ENCODE assay signal across 10 mouse cellular contexts in genomic region chr1:177308213-177308872, GRCm38 (mm10). TPM values are rescaled to one million over a fixed set of nuclear protein-coding genes. Genes with fewer than 3 reads are reported as not detected.
A peak's percentile ranks its signal among the peaks of the same experiment; 100 is the strongest.
DNase-seq lines count a peak whose midpoint lies in the region; TF ChIP-seq lines count a peak whose summit lies in the region.
"Had no signal": no experiment of that assay in that cellular context is flagged by ENCODE, and none has a peak within 500 bp of the region (broad histone marks: within the 10 kb centered on the region; RNA-seq: fewer than 3 reads in every experiment).

No protein-coding gene starts in this region.

- H3K36me3 ChIP-seq in ES-E14 (ENCODE audit: control insufficient read depth, insufficient read depth, low read length, poor library complexity, severe bottlenecking) = no peaks in the 10 kb centered on the region
- H3K36me3 ChIP-seq: hindbrain, embryonic 15.5 days; limb, embryonic 13.5 days; midbrain, embryonic 12.5 days had no signal

- H3K4me3 ChIP-seq in layer of hippocampus, adult 2 months = peak overlapping the region; percentile 11; the same call in 1 of the 2 replicates
- H3K4me3 ChIP-seq in ES-E14 (ENCODE audit: insufficient read depth in 1 of 2, low read depth in 1 of 2, low read length in 2 of 2, poor library complexity in 1 of 2, severe bottlenecking in 1 of 2) = no peak overlapping the region
- H3K4me3 ChIP-seq: hindbrain, embryonic 15.5 days; limb, embryonic 13.5 days; midbrain, embryonic 12.5 days had no signal

- H3K9me3 ChIP-seq in ES-E14 (ENCODE audit: control insufficient read depth, insufficient read depth, low read depth, low read length) = no peaks in the 10 kb centered on the region
- H3K9me3 ChIP-seq: hindbrain, embryonic 15.5 days; limb, embryonic 13.5 days; midbrain, embryonic 12.5 days had no signal

- no peaks in the 10 kb centered on the region for H3K4me1 ChIP-seq in ES-E14 (ENCODE audit: control insufficient read depth in 2 of 2, insufficient read depth in 2 of 2, low read length in 2 of 2, poor library complexity in 1 of 2)
- H3K4me1 ChIP-seq: limb, embryonic 13.5 days had no signal

- in situ Hi-C loops in ES-E14 (cut with MboI; ENCODE audit: low sequenced_read_pairs in 2 of 2, unreplicated experiment in 2 of 2) = no loop called here

- no peak overlapping the region for H3K9ac ChIP-seq in ES-E14 (ENCODE audit: insufficient read depth, low read depth, low read length, poor library complexity, severe bottlenecking)
- H3K9ac ChIP-seq: hindbrain, embryonic 15.5 days; limb, embryonic 13.5 days; midbrain, embryonic 12.5 days had no signal

- peak in 1 of 2 experiments; percentile 45 for DNase-seq in layer of hippocampus, adult 2 months (ENCODE audit: low spot score in 2 of 2)
- no peak for DNase-seq in layer of hippocampus, adult 11-12 months (ENCODE audit: low spot score)
- DNase-seq in ES-E14 (ENCODE audit: low read depth, low spot score) = peak; percentile 16
- peak; percentile 53 for DNase-seq in Muller cell, postnatal 12 days (ENCODE audit: inconsistent ontology term)
- peak; percentile 18 for DNase-seq in hindlimb bud, embryonic 11.5 days (ENCODE audit: extremely low spot score, low read depth, low spot score)
- no peak for DNase-seq in urinary bladder, postnatal 4 days (ENCODE audit: low spot score in 2 of 2)
- no peak for DNase-seq in adrenal gland, adult 2 months

- TF ChIP-seq CTCF in layer of hippocampus, adult 2 months (conservative IDR thresholded peaks at IDR 0.05) = no peak

- H3K27ac ChIP-seq in layer of hippocampus, adult 2 months = peak overlapping the region; percentile 71
- no peak overlapping the region for H3K27ac ChIP-seq in ES-E14 (ENCODE audit: insufficient read depth, low read depth, low read length, poor library complexity, severe bottlenecking)
- H3K27ac ChIP-seq: limb, embryonic 13.5 days; midbrain, embryonic 12.5 days had no signal

TF ChIP-seq in ES-E14, 5 proteins besides CTCF, POLR2A, EP300 and RAD21:
- no peak for TF ChIP-seq HCFC1 (IDR thresholded peaks at IDR 0.05; ENCODE audit: borderline replicate concordance, insufficient read depth, low read length)
- TF ChIP-seq MAFK (IDR thresholded peaks at IDR 0.05; ENCODE audit: insufficient read depth, low read depth, low read length) = no peak
- TF ChIP-seq CHD2 (IDR thresholded peaks at IDR 0.05; ENCODE audit: low read depth, low read length) = no peak
- TF ChIP-seq ZC3H11A (IDR thresholded peaks at IDR 0.05; ENCODE audit: borderline replicate concordance, low read depth, low read length) = no peak
- TF ChIP-seq ZNF384 (IDR thresholded peaks at IDR 0.05; ENCODE audit: low read depth, low read length) = no peak

RNA-seq across cellular contexts. Expression of gene Akt3, which starts 50.3 kb away (rescaled TPM):
- total RNA-seq in layer of hippocampus, adult 2 months (2021) = 100 to 1,000 TPM; 253 to 255 TPM
- total RNA-seq in ES-E14 (2012; rRNA removed) = 8.4 and 8.5 TPM in 2 replicates
- total RNA-seq in adrenal gland, adult 2 months (2021) = 10 to 100 TPM; 24.9 to 30.8 TPM
- polyA plus RNA-seq in adrenal gland, adult 2 months (2012; rRNA removed) = 3.9 and 4.2 TPM in 2 replicates

Comparison
In these comparisons a context has a peak if more than half of its experiments do, and no peak if none do; other contexts are left out.
1. DNase-seq: peak in ES-E14 (single experiment), Muller cell, postnatal 12 days (single experiment) and hindlimb bud, embryonic 11.5 days (single experiment); none in layer of hippocampus, adult 11-12 months (single experiment), urinary bladder, postnatal 4 days (0 of 2) and adrenal gland, adult 2 months (single experiment).
2. RNA of gene Akt3, which starts 50.3 kb away (total RNA-seq): 253 to 255 TPM in layer of hippocampus, adult 2 months; 24.9 to 30.8 TPM in adrenal gland, adult 2 months and 8.4 to 8.5 TPM in ES-E14; every median in the first group is over 4 times any median in the second.